Mouse (Mus musculus) cerebellum, adult 11-12 months (tissue): ENCODE measurements around the gene Vmn2r91.
"Not testable (repeated sequence)": the region's sequence is repeated elsewhere in the genome, so short reads cannot be mapped to it uniquely, and the experiment has no call there.

Source experiments
- DNase-seq: peaks from one replicate; pipeline ENCODE4 v3.0.0; 2022

The Vmn2r91 gene

DNA sequence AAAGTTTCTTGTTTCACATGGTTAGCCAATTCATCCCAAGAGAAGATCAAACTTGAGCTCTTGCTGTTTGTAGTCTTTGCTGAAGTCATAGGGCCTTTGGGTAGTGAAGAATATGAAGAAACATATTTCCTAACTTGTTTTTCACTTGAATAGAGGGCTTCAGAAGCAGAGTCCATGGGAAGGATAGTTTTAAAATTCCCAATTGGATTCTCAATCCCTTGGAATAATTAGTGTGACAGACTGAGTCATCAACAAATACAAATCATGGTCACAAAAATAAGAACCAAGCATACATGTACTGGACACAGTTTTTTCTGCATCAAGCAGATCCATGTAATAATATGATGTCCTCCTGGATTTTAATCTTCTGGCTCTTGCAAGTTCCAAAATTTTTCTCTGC is at the start of gene Vmn2r91:
Gene Vmn2r91, plus strand, starts transcription at position 301 of the 400 bp plus-strand sequence.
- not testable (repeated sequence) for DNase-seq

DNA sequence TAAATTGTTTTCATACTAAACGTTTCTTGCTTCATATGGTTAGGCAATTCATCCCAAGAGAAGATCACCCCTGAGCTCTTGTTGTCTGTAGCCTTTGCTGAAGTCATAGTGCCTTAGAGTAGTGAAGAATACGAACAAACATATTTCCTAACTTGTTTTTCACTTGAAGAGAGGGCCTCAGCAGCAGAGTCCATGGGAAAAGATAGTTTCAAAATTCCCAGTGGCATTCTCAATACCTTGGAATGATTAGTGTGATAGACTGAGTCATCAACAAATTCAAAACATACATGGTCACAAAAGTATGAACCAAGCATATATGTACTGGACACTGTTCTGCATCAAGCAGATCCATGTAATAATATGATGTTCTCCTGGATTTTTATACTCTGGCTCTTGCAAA is 35.7 kb upstream of the Vmn2r91 start, which contains the start of gene Vmn2r124:
Gene Vmn2r124, plus strand, starts transcription at position 301 of the 400 bp plus-strand sequence.
- DNase-seq = no peak

DNA sequence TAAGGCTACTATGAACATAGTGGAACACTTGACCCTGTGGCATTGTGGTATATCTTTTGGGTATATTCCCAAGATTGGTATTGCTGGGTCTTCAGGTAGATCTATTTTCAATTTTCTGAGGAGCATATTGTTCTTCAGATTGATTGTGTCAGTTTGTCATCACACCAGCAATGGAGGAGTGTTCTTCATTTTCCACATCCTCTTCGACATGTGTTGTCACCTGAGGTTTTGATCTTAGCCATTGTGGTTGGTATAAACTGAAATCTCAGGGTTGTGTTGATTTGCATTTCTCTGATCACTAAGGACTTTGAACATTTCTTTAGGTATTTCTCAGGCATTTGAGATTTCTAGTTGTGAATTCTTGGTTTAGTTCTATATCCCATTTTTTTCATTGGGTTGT is 10.8 kb downstream of the Vmn2r91 start:
- not testable (repeated sequence) for DNase-seq

DNA sequence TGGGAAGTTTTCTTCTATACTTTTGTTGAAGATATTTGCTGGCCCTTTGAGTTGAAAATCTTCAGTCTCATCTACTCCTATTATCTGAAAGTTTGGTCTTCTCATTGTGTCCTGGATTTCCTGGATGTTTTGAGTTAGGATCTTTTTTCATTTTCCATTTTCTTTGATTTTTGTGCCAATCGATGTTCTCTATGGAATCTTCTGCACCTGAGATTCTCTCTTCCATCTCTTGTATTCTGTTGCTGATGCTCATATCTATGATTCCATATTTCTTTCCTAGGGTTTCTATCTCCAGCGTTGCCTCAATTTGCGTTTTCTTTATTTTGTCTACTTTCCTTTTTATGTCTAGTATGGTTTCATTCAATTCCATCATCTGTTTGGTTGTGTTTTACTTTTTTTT is 17.4 kb downstream of the Vmn2r91 start:
- not testable (repeated sequence) for DNase-seq

DNA sequence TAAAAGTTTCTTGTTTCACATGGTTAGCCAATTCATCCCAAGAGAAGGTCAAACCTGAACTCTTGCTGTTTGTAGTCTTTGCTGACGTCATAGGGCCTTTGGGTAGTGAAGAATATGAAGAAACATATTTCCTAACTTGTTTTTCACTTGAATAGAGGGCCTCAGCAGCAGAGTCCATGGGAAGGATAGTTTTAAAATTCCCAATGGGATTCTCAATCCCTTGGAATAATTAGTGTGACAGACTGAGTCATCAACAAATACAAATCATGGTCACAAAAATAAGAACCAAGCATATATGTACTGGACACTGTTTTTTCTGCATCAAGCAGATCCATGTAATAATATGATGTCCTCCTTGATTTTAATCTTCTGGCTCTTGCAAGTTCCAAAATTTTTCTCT is 66.8 kb downstream of the Vmn2r91 start, which contains the start of gene Vmn2r92:
Gene Vmn2r92, plus strand, starts transcription at position 301 of the 400 bp plus-strand sequence.
- not testable (repeated sequence) for DNase-seq

DNA sequence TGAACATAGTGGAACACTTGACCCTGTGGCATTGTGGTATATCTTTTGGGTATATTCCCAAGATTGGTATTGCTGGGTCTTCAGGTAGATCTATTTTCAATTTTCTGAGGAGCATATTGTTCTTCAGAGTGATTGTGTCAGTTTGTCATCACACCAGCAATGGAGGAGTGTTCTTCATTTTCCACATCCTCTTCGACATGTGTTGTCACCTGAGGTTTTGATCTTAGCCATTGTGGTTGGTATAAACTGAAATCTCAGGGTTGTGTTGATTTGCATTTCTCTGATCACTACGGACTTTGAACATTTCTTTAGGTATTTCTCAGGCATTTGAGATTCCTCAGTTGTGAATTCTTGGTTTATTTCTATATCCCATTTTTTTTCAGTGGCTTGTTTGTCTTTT is 76.4 kb downstream of the Vmn2r91 start:
- not testable (repeated sequence) for DNase-seq
